Mouse (Mus musculus): Measurements from ENCODE around the gene Cflar.

- TF ChIP-seq FLI1 (IDR thresholded peaks at IDR 0.05; ENCODE audit: low read length) (no peak), GATA1 (IDR thresholded peaks at IDR 0.05; ENCODE audit: borderline replicate concordance, low read length) (no peak)
These were observed 13.2 kb downstream of the Cflar start for GRCm38 (mm10) chr1:58724533-58724932.

Data from megakaryocyte, embryonic 14.5 days (primary cell).